Mouse (Mus musculus) heart, postnatal 0 days (tissue): Measurements from ENCODE around the gene Chd2.

Experiments
- CTCF ChIP-seq: IDR thresholded peaks from 2 replicates; pipeline ENCODE4 v1.5.1; 2016; ENCODE audit warnings: antibody characterized with exemption, control low read depth, low read depth
- EP300 ChIP-seq: IDR thresholded peaks from 2 replicates; pipeline ENCODE4 v1.6.1; 2016; ENCODE audit warnings: antibody characterized with exemption, low read depth

- TF ChIP-seq CTCF: no peak
- TF ChIP-seq EP300: no peak
Observed at GRCm38 (mm10) chr7:73378034-73378433, 163.6 kb downstream of the Chd2 start.
